Mouse (Mus musculus) layer of hippocampus, postnatal 25 days (tissue): ENCODE measurements around the gene Znhit1. TPM values are rescaled to one million over a fixed set of nuclear protein-coding genes. Genes with fewer than 3 reads are reported as not detected.

Experiments
- microRNA-seq, 2 experiments: library from miRNA; unstranded; fragments of <30 nt; microRNA quantifications; one replicate each; pipeline ENCODE4 v1.2.0; 2021
- total RNA-seq, 2 experiments: library from RNA; stranded (reverse); gene quantifications; 2 replicates each; pipeline ENCODE4 v1.2.3; 2021

Gene Znhit1
- total RNA-seq, 2 experiments from 2014 or later, result 75.4 to 90.7 TPM

Small RNA genes within 50 kb of the gene (microRNA-seq; reads per million reads assigned to microRNA genes)
- gene Mir702, result 422 to 511 reads per million in 2 experiments

Other genes starting within 250 kb of the Znhit1 start
- gene Col26a1, start 104.8 kb downstream of the Znhit1 start, total RNA-seq, result 1 to 10 TPM; 3.5 to 4.7 TPM
- gene Ift22, start 79.9 kb downstream of the Znhit1 start, total RNA-seq, result 10 to 100 TPM; 82.1 to 84.3 TPM
- gene Fis1, start 34.7 kb downstream of the Znhit1 start, total RNA-seq, result 100 to 1,000 TPM; 226 to 262 TPM
- gene Cldn15, start 21.4 kb downstream of the Znhit1 start, total RNA-seq, result under 1 TPM; 0.15 to 0.26 TPM
- 10 to 100 TPM; 35.0 to 39.8 TPM for gene Plod3, start 1.0 kb downstream of the Znhit1 start, total RNA-seq
- gene Vgf, start 38.4 kb upstream of the Znhit1 start, total RNA-seq, result 100 to 1,000 TPM; 219 to 233 TPM
- gene Ap1s1, start 58.1 kb upstream of the Znhit1 start, total RNA-seq, result 100 to 1,000 TPM; 262 to 327 TPM
- under 1 TPM; 0.27 to 0.52 TPM for gene Serpine1, start 84.2 kb upstream of the Znhit1 start, total RNA-seq
- gene Trim56, start 128.2 kb upstream of the Znhit1 start, total RNA-seq, result 1 to 10 TPM; 4.8 to 5.4 TPM
- not detected for gene Muc3, start 161.3 kb upstream of the Znhit1 start, total RNA-seq
- 1 to 10 TPM; 1.6 to 5.4 TPM for gene Muc3a, start 224.4 kb upstream of the Znhit1 start, total RNA-seq